Mouse (Mus musculus) ES-E14 (cell line): Measurements from ENCODE around the gene Sptbn1. TPM values are rescaled to one million over a fixed set of nuclear protein-coding genes. Genes with fewer than 3 reads are reported as not detected.

ENCODE experiments used
- DNase-seq: peaks from one replicate; pipeline ENCODE4 v3.0.0-alpha.2; 2013; ENCODE audit warnings: low read depth, low spot score
- H3K27ac ChIP-seq: 2 replicates; pipeline ENCODE4 v1.5.1; 2012; ENCODE audit warnings: low read depth, mild to moderate bottlenecking, low read length, moderate library complexity, mixed read lengths; ENCODE audit not compliant: poor library complexity, insufficient read depth, severe bottlenecking
- H3K36me3 ChIP-seq: 2 replicates; pipeline ENCODE4 v1.6.1; 2012; ENCODE audit warnings: mild to moderate bottlenecking, low read length, moderate library complexity, mixed read lengths; ENCODE audit not compliant: control insufficient read depth, poor library complexity, insufficient read depth, severe bottlenecking
- H3K4me1 ChIP-seq, 2 experiments: fragments of 150-350 bp in 1 of 2; sonication (generic) in 1 of 2; 2 replicates each; pipeline ENCODE4 v1.6.1; 2012; ENCODE audit warnings: low read length in 2 of 2, mild to moderate bottlenecking in 1 of 2, mixed read lengths in 1 of 2; ENCODE audit not compliant: control insufficient read depth in 2 of 2, insufficient read depth in 2 of 2, poor library complexity in 1 of 2
- H3K4me3 ChIP-seq, 2 experiments: fragments of 150-350 bp in 1 of 2; sonication (generic) in 1 of 2; 2 replicates each; pipeline ENCODE4 v1.5.1; 2012; ENCODE audit warnings: low read length in 2 of 2, low read depth in 1 of 2, mild to moderate bottlenecking in 1 of 2, mixed read lengths in 1 of 2; ENCODE audit not compliant: insufficient read depth in 1 of 2, poor library complexity in 1 of 2, severe bottlenecking in 1 of 2
- H3K9ac ChIP-seq: 2 replicates; pipeline ENCODE4 v1.6.1; 2012; ENCODE audit warnings: low read depth, mild to moderate bottlenecking, low read length, mixed read lengths; ENCODE audit not compliant: poor library complexity, insufficient read depth, severe bottlenecking
- H3K9me3 ChIP-seq: fragments of 150-350 bp; sonication (generic); 2 replicates; pipeline ENCODE4 v1.6.1; 2012; ENCODE audit warnings: low read depth, mild to moderate bottlenecking, low read length; ENCODE audit not compliant: control insufficient read depth, insufficient read depth
- CHD2 ChIP-seq: IDR thresholded peaks from 2 replicates; pipeline ENCODE4 v1.6.1; 2014; ENCODE audit warnings: mild to moderate bottlenecking, low read depth, low read length, inconsistent platforms
- HCFC1 ChIP-seq: IDR thresholded peaks from 2 replicates; pipeline ENCODE4 v1.6.1; 2012; ENCODE audit warnings: low read length, inconsistent platforms, borderline replicate concordance; ENCODE audit not compliant: insufficient read depth
- MAFK ChIP-seq: IDR thresholded peaks from 2 replicates; pipeline ENCODE4 v1.6.1; 2014; ENCODE audit warnings: mild to moderate bottlenecking, low read depth, low read length, inconsistent platforms; ENCODE audit not compliant: insufficient read depth
- ZC3H11A ChIP-seq: IDR thresholded peaks from 2 replicates; pipeline ENCODE4 v1.6.1; 2012; ENCODE audit warnings: low read depth, mild to moderate bottlenecking, inconsistent platforms, low read length, borderline replicate concordance
- ZNF384 ChIP-seq: IDR thresholded peaks from 2 replicates; pipeline ENCODE4 v1.6.1; 2012; ENCODE audit warnings: low read depth, low read length, inconsistent platforms
- in situ Hi-C, 2 experiments: fragments of 600-800 bp; cut with MboI; formaldehyde crosslinking; loops; one replicate each; pipeline ENCODE4 v1.15.1; 2025; ENCODE audit warnings: low sequenced_read_pairs in 2 of 2, inconsistent platforms in 1 of 2; ENCODE audit not compliant: unreplicated experiment in 2 of 2
- total RNA-seq: library from RNA; depleted of rRNA; stranded (reverse); fragments of 300-350 nt; gene quantifications from 2 replicates; pipeline ENCODE4 v1.2.3, GENCODE M21; 2012

Gene Sptbn1
- total RNA-seq, 1 experiment: 243 TPM

- no peak overlapping the region for H3K9ac ChIP-seq
- no peak overlapping the region; the same call in 1 of the 2 replicates for H3K27ac ChIP-seq
- TF ChIP-seq CHD2 (no peak), ZNF384 (no peak), ZC3H11A (no peak), MAFK (no peak), HCFC1 (no peak)
- in situ Hi-C loops: no loop called here
- H3K4me1 ChIP-seq: peaks cover 15 to 21% of the 10 kb centered on the region in 2 experiments
- DNase-seq: no peak
- no peaks in the 10 kb centered on the region for H3K9me3 ChIP-seq
- H3K4me3 ChIP-seq: no peak overlapping the region
- H3K36me3 ChIP-seq: no peaks in the 10 kb centered on the region
Measured at GRCm38 (mm10) chr11:30182716-30183411, 85.1 kb downstream of the Sptbn1 start.

- in situ Hi-C loops: no loop called here
- DNase-seq: no peak
Measured at GRCm38 (mm10) chr11:30178193-30178592, 89.8 kb downstream of the Sptbn1 start.

GRCm38 (mm10) chr11:30177145-30177840, 90.7 kb downstream of the Sptbn1 start:
- H3K27ac ChIP-seq: peak overlapping the region; percentile 24; the same call in 1 of the 2 replicates
- TF ChIP-seq CHD2 (0 out of 2 replicates have a peak, but pooled peaks have one; percentile 67), ZNF384 (no peak), MAFK (no peak)
- H3K36me3 ChIP-seq: no peaks in the 10 kb centered on the region
- H3K4me3 ChIP-seq: no peak overlapping the region
- DNase-seq: peak; percentile 60
- no peak overlapping the region for H3K9ac ChIP-seq
- H3K4me1 ChIP-seq: peaks cover 14 to 15% of the 10 kb centered on the region in 2 experiments
- H3K9me3 ChIP-seq: no peaks in the 10 kb centered on the region
- in situ Hi-C loops: no loop called here

More at GRCm38 (mm10) chr11:30178193-30178592, 89.8 kb downstream of the Sptbn1 start:
- H3K4me1 ChIP-seq: peaks cover 18 to 20% of the 10 kb centered on the region in 2 experiments
- no peaks in the 10 kb centered on the region for H3K36me3 ChIP-seq
- TF ChIP-seq CHD2 (no peak), ZNF384 (no peak), HCFC1 (no peak), MAFK (no peak), ZC3H11A (no peak)
- H3K27ac ChIP-seq: no peak overlapping the region
- no peak overlapping the region for H3K4me3 ChIP-seq
- no peak overlapping the region for H3K9ac ChIP-seq
- H3K9me3 ChIP-seq: no peaks in the 10 kb centered on the region

- Histone ChIP-seq H3K4me1 (peaks cover 9 to 15% of the 10 kb centered on the region in 2 experiments), H3K4me3 (no peak overlapping the region), H3K9ac (no peak overlapping the region), H3K36me3 (no peaks in the 10 kb centered on the region), H3K9me3 (no peaks in the 10 kb centered on the region), H3K27ac (no peak overlapping the region)
- no peak for DNase-seq
- TF ChIP-seq ZNF384 (no peak), MAFK (no peak), ZC3H11A (no peak), CHD2 (no peak), HCFC1 (no peak)
- in situ Hi-C loops: no loop called here
Measured at GRCm38 (mm10) chr11:30176111-30176510, 91.9 kb downstream of the Sptbn1 start.
